Mouse (Mus musculus): Measurements from ENCODE around the gene Cgref1. TPM values are rescaled to one million over a fixed set of nuclear protein-coding genes. Genes with fewer than 3 reads are reported as not detected.
A peak's percentile ranks its signal among the peaks of the same experiment; 100 is the strongest.

Gene Cgref1
- polyA plus RNA-seq, 1 experiment from 2014 or later: 89.1 TPM

DNA sequence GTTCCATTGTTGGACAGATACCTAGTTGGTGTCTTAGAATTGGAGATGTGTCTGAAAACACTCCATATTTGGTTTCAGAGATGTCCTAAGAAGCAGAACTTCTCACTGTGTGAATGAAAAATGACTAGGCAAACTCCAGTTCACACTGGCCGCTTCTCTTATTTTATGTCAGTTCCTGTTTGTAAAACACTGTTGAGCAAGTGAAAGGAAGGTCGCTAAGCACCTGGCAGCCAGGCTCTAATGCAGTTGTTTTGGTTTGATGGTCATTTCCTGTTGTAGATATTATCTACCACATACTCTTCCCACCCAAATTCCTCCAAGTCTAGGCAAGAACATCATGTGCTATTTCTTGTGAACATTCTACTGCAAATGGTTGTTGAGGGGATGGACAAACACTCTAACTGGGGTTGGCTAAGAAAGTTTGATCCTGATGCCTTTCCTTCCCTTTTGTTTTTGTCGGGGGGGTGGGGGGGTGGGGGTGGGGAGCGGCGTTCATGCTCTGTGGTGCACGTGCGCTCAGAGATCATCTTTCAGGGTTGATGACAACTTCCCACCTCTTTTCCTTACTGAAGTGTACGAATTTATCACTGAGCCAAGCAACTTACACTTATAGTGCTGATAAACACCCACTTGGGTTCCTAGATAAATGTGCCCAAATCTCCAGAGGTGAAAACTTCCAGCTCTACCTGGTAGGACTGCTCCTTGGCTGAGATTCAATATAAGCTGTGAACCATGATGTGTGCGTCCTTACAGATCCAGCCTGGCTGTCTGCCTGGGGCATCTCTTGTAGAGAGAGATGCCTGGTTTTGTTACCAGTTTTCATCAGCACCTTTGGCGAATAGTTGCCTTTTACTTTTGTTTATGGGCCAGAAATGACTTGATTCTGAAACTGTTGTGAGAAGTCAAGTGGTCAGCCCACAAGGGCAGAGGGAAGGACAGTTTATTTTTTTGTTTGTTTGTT is 16.4 kb upstream of the Cgref1 start:
- H3K9me3 ChIP-seq (ENCODE audit: control insufficient read depth, low read length): no peaks in the 10 kb centered on the region
- no peaks in the 10 kb centered on the region for H3K27me3 ChIP-seq (replicated peaks; ENCODE audit: control insufficient read depth, insufficient read depth, low read length)
- H3K4me1 ChIP-seq (ENCODE audit: control insufficient read depth, insufficient read depth, low read depth, low read length): peaks cover 21% of the 10 kb centered on the region
- no peak overlapping the region for H3K4me2 ChIP-seq (ENCODE audit: low read length)
- H3K36me3 ChIP-seq (ENCODE audit: control insufficient read depth, insufficient read depth, low read length): peaks cover 7% of the 10 kb centered on the region; the same call in 1 of the 2 replicates
- no peak overlapping the region for H3K27ac ChIP-seq (ENCODE audit: low read depth, low read length)
- H3K9ac ChIP-seq (ENCODE audit: low read depth, low read length): no peak overlapping the region
- 82% methylated on average over 10 of the region's 10 CpGs for WGBS
- no peak overlapping the region for H3K4me3 ChIP-seq (ENCODE audit: low read length)
- no peak for ATAC-seq

DNA sequence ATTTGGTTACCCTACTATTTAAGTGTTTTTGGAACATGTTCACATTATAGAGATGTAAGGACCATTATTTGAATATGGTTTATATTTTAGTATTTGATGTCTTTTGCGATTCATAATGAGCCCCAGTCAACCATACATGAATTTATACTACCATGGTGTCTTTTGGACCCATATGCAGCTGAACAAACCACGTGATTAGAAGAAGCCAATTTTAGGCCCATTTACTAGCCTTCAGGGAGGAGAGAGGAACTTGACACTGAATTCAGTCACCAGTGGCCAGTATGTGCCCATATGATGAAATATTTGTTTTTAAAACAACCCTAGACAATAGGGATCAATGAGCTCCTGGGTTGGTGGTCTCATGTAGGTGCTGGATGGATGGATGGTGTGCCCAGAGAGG is 15.4 kb upstream of the Cgref1 start:
- WGBS: 92% methylated on average over 2 of the region's 2 CpGs
- Histone ChIP-seq H3K4me3 (ENCODE audit: low read length) (peak overlapping the region; percentile 48; the same call in 1 of the 2 replicates), H3K4me2 (ENCODE audit: low read length) (peak overlapping the region; percentile 71), H3K9ac (ENCODE audit: low read depth, low read length) (peak overlapping the region; percentile 63), H3K4me1 (ENCODE audit: control insufficient read depth, insufficient read depth, low read depth, low read length) (peaks cover 21% of the 10 kb centered on the region), H3K9me3 (ENCODE audit: control insufficient read depth, low read length) (no peaks in the 10 kb centered on the region), H3K27me3 (replicated peaks; ENCODE audit: control insufficient read depth, insufficient read depth, low read length) (no peaks in the 10 kb centered on the region), H3K27ac (ENCODE audit: low read depth, low read length) (peak overlapping the region; percentile 74), H3K36me3 (ENCODE audit: control insufficient read depth, insufficient read depth, low read length) (peaks cover 9% of the 10 kb centered on the region)
- no peak for ATAC-seq

DNA sequence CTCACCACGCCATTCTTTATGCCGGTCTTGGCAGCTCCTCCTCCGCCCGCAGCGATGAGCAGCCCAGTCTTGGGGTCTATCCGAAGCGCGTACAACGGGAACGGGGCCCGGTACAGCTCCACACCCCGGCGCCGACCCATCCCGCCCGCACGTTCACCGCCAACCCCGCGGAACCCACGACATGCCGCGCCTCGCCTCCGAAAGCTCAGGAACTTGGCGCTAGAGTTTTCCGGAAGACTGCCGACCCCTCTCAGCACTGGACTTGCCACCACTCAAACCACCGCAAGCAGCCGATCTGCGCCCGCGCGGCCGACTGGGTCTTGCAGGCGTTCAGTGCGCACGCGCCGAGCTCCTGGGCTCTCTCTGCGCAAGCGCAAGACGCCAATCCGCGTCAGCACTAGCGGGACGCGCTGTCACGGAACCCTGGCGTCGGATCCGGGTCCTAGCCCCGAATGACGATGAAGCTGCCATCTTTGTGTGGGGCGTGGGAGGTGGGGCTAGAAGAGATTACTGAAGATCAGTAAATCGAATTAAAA is 14.6 kb upstream of the Cgref1 start, which contains the start of gene Preb:
Gene Preb, minus strand, starts transcription at position 396 of the 536 bp plus-strand sequence.
- peak within 1 kb of the TSS; percentile 83 for H3K27ac ChIP-seq (ENCODE audit: low read depth, low read length)
- under 1% methylated on average over 56 of the region's 56 CpGs for WGBS
- peak; percentile 98 for ATAC-seq
- no peaks in the 10 kb centered on the region for H3K9me3 ChIP-seq (ENCODE audit: control insufficient read depth, low read length)
- peak within 1 kb of the TSS; percentile 71 for H3K4me2 ChIP-seq (ENCODE audit: low read length)
- H3K4me3 ChIP-seq (ENCODE audit: low read length): peak within 1 kb of the TSS; percentile 48
- no peaks in the 10 kb centered on the region for H3K27me3 ChIP-seq (replicated peaks; ENCODE audit: control insufficient read depth, insufficient read depth, low read length)
- H3K4me1 ChIP-seq (ENCODE audit: control insufficient read depth, insufficient read depth, low read depth, low read length): peaks cover 21% of the 10 kb centered on the region
- H3K36me3 ChIP-seq (ENCODE audit: control insufficient read depth, insufficient read depth, low read length): peaks cover 17% of the 10 kb centered on the region
- peak within 1 kb of the TSS; percentile 89 for H3K9ac ChIP-seq (ENCODE audit: low read depth, low read length)

DNA sequence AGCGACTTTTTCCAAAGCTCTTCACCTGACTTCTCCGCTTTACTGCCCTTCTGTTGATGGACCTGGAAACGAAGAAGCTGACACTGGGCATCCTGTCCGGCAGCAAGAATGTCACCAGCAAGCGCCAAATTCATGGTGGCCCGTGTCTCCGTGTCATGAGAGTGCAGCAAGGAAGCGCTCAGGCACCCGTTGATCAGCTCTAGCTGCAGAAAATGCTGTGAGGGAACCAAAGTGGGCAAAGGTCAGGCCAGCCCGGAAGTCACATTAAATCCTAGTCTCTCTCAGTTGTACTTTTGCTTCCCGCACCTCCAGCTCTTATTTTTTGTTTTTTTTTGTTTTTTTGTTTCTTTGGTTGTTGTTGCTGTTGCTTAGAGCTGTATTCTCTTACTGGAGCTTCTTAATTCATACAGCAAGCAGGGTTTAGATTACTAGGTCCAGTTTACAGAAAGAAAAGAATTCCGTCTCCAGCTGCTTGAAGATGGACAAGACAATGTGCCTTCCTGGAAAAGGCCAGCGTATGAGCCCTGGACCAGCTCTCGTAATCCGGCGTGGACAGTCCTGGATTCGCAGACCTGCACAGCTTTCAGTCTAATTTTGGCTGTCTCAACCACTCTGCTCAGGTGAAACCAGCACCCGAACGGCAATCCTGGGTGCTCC is 13.9 kb upstream of the Cgref1 start:
- ATAC-seq: no peak
- 36% methylated on average over 19 of the region's 19 CpGs for WGBS

DNA sequence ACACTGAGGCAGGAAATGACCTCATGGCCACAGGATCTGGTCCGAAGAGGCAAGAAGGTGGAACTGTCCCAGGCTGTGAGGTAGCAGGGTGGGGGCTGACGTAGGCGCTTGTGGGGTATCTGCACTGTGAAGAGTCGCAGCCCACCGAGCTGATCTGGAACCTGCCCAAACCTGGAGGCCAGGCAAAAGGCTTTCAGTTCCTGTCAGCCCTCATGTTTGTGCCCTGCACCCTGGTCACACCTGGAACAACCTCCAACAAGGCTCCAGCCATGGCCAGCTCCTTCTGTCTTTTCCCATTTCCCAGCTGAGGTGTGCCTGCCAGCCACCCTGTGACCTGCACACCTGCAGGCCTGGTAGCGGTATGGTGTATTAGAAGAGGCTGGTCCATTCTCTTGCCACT is 12.5 kb upstream of the Cgref1 start:
- no peak for ATAC-seq
- Histone ChIP-seq H3K27ac (ENCODE audit: low read depth, low read length) (no peak overlapping the region), H3K36me3 (ENCODE audit: control insufficient read depth, insufficient read depth, low read length) (peaks cover 29% of the 10 kb centered on the region), H3K4me1 (ENCODE audit: control insufficient read depth, insufficient read depth, low read depth, low read length) (peaks cover 21% of the 10 kb centered on the region), H3K9ac (ENCODE audit: low read depth, low read length) (no peak overlapping the region), H3K9me3 (ENCODE audit: control insufficient read depth, low read length) (no peaks in the 10 kb centered on the region), H3K27me3 (replicated peaks; ENCODE audit: control insufficient read depth, insufficient read depth, low read length) (no peaks in the 10 kb centered on the region), H3K4me3 (ENCODE audit: low read length) (no peak overlapping the region), H3K4me2 (ENCODE audit: low read length) (no peak overlapping the region)
- 95% methylated on average over 6 of the region's 6 CpGs for WGBS

More for the DNA sequence above, 13.9 kb upstream of the Cgref1 start:
- Histone ChIP-seq H3K4me2 (ENCODE audit: low read length) (peak overlapping the region; percentile 71), H3K27me3 (replicated peaks; ENCODE audit: control insufficient read depth, insufficient read depth, low read length) (no peaks in the 10 kb centered on the region), H3K36me3 (ENCODE audit: control insufficient read depth, insufficient read depth, low read length) (peaks cover 21% of the 10 kb centered on the region), H3K4me3 (ENCODE audit: low read length) (peak overlapping the region; percentile 48), H3K9ac (ENCODE audit: low read depth, low read length) (peak overlapping the region; percentile 89), H3K4me1 (ENCODE audit: control insufficient read depth, insufficient read depth, low read depth, low read length) (peaks cover 21% of the 10 kb centered on the region), H3K27ac (ENCODE audit: low read depth, low read length) (peak overlapping the region; percentile 83), H3K9me3 (ENCODE audit: control insufficient read depth, low read length) (no peaks in the 10 kb centered on the region)

DNA sequence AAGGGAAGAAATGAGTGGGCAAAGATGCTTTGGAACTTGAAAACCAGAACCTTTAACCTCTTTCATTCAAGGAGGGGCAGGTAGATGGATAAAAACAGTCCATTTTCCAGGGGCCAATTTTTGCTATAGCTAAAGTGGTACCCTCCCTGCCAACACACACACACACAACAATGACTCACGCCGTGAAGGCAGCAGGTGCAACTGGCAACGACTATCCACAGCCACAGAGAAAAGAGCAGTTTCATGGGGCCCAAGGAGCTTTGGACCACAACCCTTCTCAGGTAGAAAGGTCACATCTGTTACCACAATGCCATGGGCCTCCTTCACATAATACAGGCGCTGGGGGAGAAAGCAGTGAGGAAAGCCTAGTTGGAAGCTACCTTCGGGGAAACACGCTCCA is 10.4 kb upstream of the Cgref1 start:
- 94% methylated on average over 6 of the region's 6 CpGs for WGBS
- Histone ChIP-seq H3K9ac (ENCODE audit: low read depth, low read length) (no peak overlapping the region), H3K4me2 (ENCODE audit: low read length) (no peak overlapping the region), H3K4me1 (ENCODE audit: control insufficient read depth, insufficient read depth, low read depth, low read length) (peaks cover 22% of the 10 kb centered on the region), H3K27ac (ENCODE audit: low read depth, low read length) (no peak overlapping the region), H3K27me3 (replicated peaks; ENCODE audit: control insufficient read depth, insufficient read depth, low read length) (no peaks in the 10 kb centered on the region), H3K4me3 (ENCODE audit: low read length) (no peak overlapping the region), H3K9me3 (ENCODE audit: control insufficient read depth, low read length) (no peaks in the 10 kb centered on the region), H3K36me3 (ENCODE audit: control insufficient read depth, insufficient read depth, low read length) (peaks cover 31% of the 10 kb centered on the region)
- ATAC-seq: no peak

DNA sequence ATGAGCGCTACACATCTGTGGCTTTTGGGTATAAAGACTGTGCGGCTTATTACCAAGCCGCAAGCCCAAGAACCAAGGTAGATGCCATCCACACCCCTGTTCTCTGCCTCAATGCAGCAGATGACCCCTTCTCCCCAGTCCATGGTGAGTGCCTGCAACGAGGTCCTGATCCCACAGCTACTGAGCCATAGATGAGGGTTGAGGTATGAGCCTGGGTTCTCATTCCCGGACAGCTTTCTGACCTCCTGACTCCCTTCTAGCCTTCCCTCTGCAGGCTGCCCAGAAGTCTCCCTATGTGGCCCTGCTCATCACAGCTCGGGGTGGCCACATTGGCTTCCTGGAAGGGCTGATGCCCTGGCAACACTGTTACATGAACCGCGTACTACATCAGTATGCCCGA is 9.2 kb upstream of the Cgref1 start:
- peaks cover 31% of the 10 kb centered on the region for H3K36me3 ChIP-seq (ENCODE audit: control insufficient read depth, insufficient read depth, low read length)

DNA sequence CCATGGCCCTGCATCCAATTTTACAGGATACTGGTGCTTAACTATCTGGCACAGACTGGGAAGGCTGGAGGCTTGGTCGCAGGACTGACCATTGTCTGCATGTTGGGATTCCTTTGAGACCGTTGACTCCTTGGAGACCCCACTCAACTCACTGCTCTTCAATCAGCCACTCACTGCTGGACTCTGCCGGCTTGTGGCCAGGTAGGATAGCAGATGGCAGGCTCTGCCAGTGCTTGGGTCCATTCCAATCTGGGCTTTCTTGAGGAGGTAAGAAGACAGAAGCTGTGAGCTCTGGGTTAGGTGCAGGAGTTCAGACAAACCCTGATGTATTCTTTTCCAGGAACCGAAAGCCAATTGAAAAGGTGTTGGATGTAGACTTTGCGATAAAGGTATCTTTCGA is 8.7 kb upstream of the Cgref1 start:
- no peak overlapping the region for H3K4me3 ChIP-seq (ENCODE audit: low read length)
- H3K4me1 ChIP-seq (ENCODE audit: control insufficient read depth, insufficient read depth, low read depth, low read length): peaks cover 25% of the 10 kb centered on the region
- peaks cover 31% of the 10 kb centered on the region for H3K36me3 ChIP-seq (ENCODE audit: control insufficient read depth, insufficient read depth, low read length)
- no peak overlapping the region for H3K27ac ChIP-seq (ENCODE audit: low read depth, low read length)
- H3K9ac ChIP-seq (ENCODE audit: low read depth, low read length): no peak overlapping the region
- no peak overlapping the region for H3K4me2 ChIP-seq (ENCODE audit: low read length)
- ATAC-seq: no peak
- no peaks in the 10 kb centered on the region for H3K27me3 ChIP-seq (replicated peaks; ENCODE audit: control insufficient read depth, insufficient read depth, low read length)
- 87% methylated on average over 6 of the region's 6 CpGs for WGBS
- H3K9me3 ChIP-seq (ENCODE audit: control insufficient read depth, low read length): no peaks in the 10 kb centered on the region

More for the DNA sequence above, 9.2 kb upstream of the Cgref1 start:
- Histone ChIP-seq H3K9me3 (ENCODE audit: control insufficient read depth, low read length) (no peaks in the 10 kb centered on the region), H3K9ac (ENCODE audit: low read depth, low read length) (no peak overlapping the region), H3K4me2 (ENCODE audit: low read length) (no peak overlapping the region), H3K27ac (ENCODE audit: low read depth, low read length) (no peak overlapping the region), H3K4me1 (ENCODE audit: control insufficient read depth, insufficient read depth, low read depth, low read length) (peaks cover 29% of the 10 kb centered on the region), H3K27me3 (replicated peaks; ENCODE audit: control insufficient read depth, insufficient read depth, low read length) (no peaks in the 10 kb centered on the region), H3K4me3 (ENCODE audit: low read length) (no peak overlapping the region)
- no peak for ATAC-seq
- WGBS: 94% methylated on average over 9 of the region's 9 CpGs

DNA sequence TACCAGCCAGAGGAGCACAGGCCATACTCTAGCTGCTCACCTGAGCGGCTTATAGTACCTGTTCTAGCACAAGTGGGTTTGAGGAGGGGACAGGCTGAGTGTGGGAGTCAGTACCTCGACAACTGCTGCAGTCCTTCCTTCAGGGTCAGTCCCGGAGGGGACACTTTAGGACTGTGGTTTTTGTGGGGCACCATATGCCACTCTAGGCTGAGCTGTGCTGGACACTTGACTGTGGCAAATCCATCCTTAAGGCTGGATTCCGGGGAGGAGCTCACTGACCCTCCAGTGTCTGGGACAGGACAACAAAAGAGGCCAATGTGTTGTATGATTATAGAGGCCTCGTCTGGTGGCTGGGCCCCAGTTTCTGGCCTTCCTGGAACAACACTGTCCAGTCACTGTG is 7.2 kb upstream of the Cgref1 start:
- no peak for ATAC-seq
- Histone ChIP-seq H3K4me3 (ENCODE audit: low read length) (no peak overlapping the region), H3K36me3 (ENCODE audit: control insufficient read depth, insufficient read depth, low read length) (peaks cover 24% of the 10 kb centered on the region), H3K27ac (ENCODE audit: low read depth, low read length) (no peak overlapping the region), H3K9me3 (ENCODE audit: control insufficient read depth, low read length) (no peaks in the 10 kb centered on the region), H3K4me2 (ENCODE audit: low read length) (no peak overlapping the region), H3K27me3 (replicated peaks; ENCODE audit: control insufficient read depth, insufficient read depth, low read length) (no peaks in the 10 kb centered on the region), H3K4me1 (ENCODE audit: control insufficient read depth, insufficient read depth, low read depth, low read length) (peaks cover 10% of the 10 kb centered on the region), H3K9ac (ENCODE audit: low read depth, low read length) (no peak overlapping the region)
- 82% methylated on average over 5 of the region's 5 CpGs for WGBS

All from hindbrain, embryonic 16.5 days (tissue).